Mouse (Mus musculus) intestine, postnatal 0 days (tissue): ENCODE data around the gene Mzf1. TPM values are rescaled to one million over a fixed set of nuclear protein-coding genes. Genes with fewer than 3 reads are reported as not detected.

ENCODE experiments used
- ATAC-seq: fragments of 200-750 bp; cut with Nextera tagmentation; 2 replicates; pipeline ENCODE4 v1.8.0; 2017; ENCODE audit warnings: mild to moderate bottlenecking, moderate TSS enrichment, moderate library complexity
- H3K27ac ChIP-seq: fragments of 300-500 bp; sonication (generic); 2 replicates; pipeline ENCODE4 v1.5.1; 2014; ENCODE audit warnings: mild to moderate bottlenecking, low read depth, low read length, moderate library complexity
- H3K27me3 ChIP-seq: fragments of 300-500 bp; sonication (generic); replicated peaks from 2 replicates; pipeline ENCODE4 v1.6.1; 2014; ENCODE audit warnings: low read length, mixed read lengths; ENCODE audit not compliant: control insufficient read depth, insufficient read depth
- H3K36me3 ChIP-seq: fragments of 300-500 bp; sonication (generic); 2 replicates; pipeline ENCODE4 v1.6.1; 2014; ENCODE audit warnings: mild to moderate bottlenecking, moderate library complexity; ENCODE audit not compliant: control insufficient read depth, insufficient read depth
- H3K4me1 ChIP-seq: fragments of 300-500 bp; sonication (generic); replicated peaks from 2 replicates; pipeline ENCODE4 v1.6.1; 2014; ENCODE audit warnings: antibody characterized with exemption, low read length, mixed read lengths; ENCODE audit not compliant: control insufficient read depth, insufficient read depth
- H3K4me2 ChIP-seq: fragments of 300-500 bp; sonication (generic); replicated peaks from 2 replicates; pipeline ENCODE4 v1.6.1; 2014; ENCODE audit warnings: low read depth, mild to moderate bottlenecking, moderate library complexity
- H3K4me3 ChIP-seq: fragments of 300-500 bp; sonication (generic); 2 replicates; pipeline ENCODE4 v1.5.1; 2014; ENCODE audit warnings: low read depth, low read length
- H3K9ac ChIP-seq: fragments of 300-500 bp; sonication (generic); 2 replicates; pipeline ENCODE4 v1.6.1; 2014; ENCODE audit warnings: mild to moderate bottlenecking, low read depth, low read length
- H3K9me3 ChIP-seq: fragments of 300-500 bp; sonication (generic); 2 replicates; pipeline ENCODE4 v1.6.1; 2016; ENCODE audit warnings: mixed run types; ENCODE audit not compliant: control insufficient read depth
- CTCF ChIP-seq: sonication (generic); IDR thresholded peaks from 2 replicates; pipeline ENCODE4 v1.5.1; 2016; ENCODE audit warnings: low read depth, mild to moderate bottlenecking, control low read depth, antibody characterized with exemption, moderate library complexity
- WGBS: fragments of 180-500 bp; shearing (Covaris S2); extraction: QIAGEN DNeasy Blood & Tissue Kit; methylation state at CpG from one replicate; pipeline ENCODE4 v1.1.7; 2014; 5-methylcytosine and 5-hydroxymethylcytosine counted together
- polyA plus RNA-seq: library from polyadenylated mRNA; unstranded; fragments of >200 nt; fragmentation: Nextera tagmentation; extraction: Ambion mirVana; gene quantifications from 2 replicates; pipeline ENCODE4 v1.2.1, GENCODE M21; 2015

Gene Mzf1
- polyA plus RNA-seq, 1 experiment from 2014 or later: 0.83 TPM

- Histone ChIP-seq H3K36me3 (peaks cover 27% of the 10 kb centered on the region), H3K4me1 (no peaks in the 10 kb centered on the region), H3K27ac (peak within 1 kb of the TSS; percentile 90), H3K9me3 (no peaks in the 10 kb centered on the region), H3K9ac (peak within 1 kb of the TSS; percentile 87), H3K4me3 (peak within 1 kb of the TSS; percentile 85), H3K27me3 (no peaks in the 10 kb centered on the region), H3K4me2 (peak within 1 kb of the TSS; percentile 83)
- no peak for ATAC-seq
- peak; percentile 26; the same call in 1 of the 2 replicates for TF ChIP-seq CTCF
- WGBS: 12% methylated on average over 26 of the region's 26 CpGs
These were observed 44.3 kb downstream of the Mzf1 start, which contains the start of gene Zbtb45 for GRCm38 (mm10) chr7:13010005-13010908. Zbtb45 (minus strand) TSS chr7:13010034.

DNA sequence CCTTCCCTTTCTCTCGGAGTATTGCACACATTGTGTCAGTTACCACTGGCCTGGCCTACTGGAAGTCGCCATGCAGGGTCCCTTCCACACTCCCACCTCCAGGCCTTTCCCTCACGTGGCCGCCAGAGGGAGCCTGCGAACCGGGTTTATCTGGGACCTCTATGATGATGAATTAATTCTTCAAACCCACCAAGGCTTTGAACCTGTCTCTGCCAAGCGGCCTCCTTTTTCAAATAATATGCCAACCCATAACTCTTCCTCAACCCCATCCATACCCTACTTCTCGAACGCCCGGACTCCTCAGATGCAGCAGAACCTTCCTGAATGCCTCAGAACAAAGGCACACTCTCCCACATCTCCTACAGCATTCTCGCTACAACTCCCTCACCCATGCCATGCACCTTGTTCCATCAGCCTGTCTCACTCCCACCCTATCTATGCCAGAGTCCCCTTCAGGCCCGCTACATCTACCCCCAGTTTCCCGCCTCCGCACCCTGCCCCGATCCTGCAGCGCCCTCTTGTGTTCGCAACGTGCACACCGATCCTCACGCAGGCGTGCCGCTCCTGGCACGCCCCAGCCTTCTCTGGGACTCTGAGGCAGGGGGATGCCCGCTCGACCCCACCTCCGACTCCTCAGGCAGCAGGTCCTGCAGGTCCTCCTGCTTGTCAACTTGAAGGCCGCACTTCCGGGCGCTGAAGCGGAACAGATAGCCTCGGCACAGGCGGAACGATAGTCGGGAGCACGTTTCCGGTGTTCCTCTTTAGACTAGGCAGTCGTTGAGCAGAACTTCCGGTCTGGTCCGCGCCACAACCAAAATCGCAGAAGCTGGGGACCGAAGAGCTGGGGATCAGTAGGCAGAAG lies 45.2 kb downstream of the Mzf1 start:
- Histone ChIP-seq H3K36me3 (peaks cover 27% of the 10 kb centered on the region), H3K9ac (peak overlapping the region; percentile 87), H3K9me3 (no peaks in the 10 kb centered on the region), H3K4me1 (no peaks in the 10 kb centered on the region), H3K4me3 (peak overlapping the region; percentile 85), H3K27ac (peak overlapping the region; percentile 90), H3K27me3 (no peaks in the 10 kb centered on the region), H3K4me2 (peak overlapping the region; percentile 83)
- peak; percentile 93 for TF ChIP-seq CTCF
- under 1% methylated on average over 42 of the region's 42 CpGs for WGBS
- peak; percentile 86 for ATAC-seq

GRCm38 (mm10) chr7:13007341-13008092 lies 47.0 kb downstream of the Mzf1 start:
- ATAC-seq: no peak
- Histone ChIP-seq H3K27me3 (no peaks in the 10 kb centered on the region), H3K9ac (no peak overlapping the region), H3K36me3 (peaks cover 27% of the 10 kb centered on the region), H3K4me1 (no peaks in the 10 kb centered on the region), H3K9me3 (no peaks in the 10 kb centered on the region), H3K4me3 (no peak overlapping the region), H3K4me2 (no peak overlapping the region), H3K27ac (no peak overlapping the region)
- WGBS: 68% methylated on average over 57 of the region's 57 CpGs
- TF ChIP-seq CTCF: no peak

DNA sequence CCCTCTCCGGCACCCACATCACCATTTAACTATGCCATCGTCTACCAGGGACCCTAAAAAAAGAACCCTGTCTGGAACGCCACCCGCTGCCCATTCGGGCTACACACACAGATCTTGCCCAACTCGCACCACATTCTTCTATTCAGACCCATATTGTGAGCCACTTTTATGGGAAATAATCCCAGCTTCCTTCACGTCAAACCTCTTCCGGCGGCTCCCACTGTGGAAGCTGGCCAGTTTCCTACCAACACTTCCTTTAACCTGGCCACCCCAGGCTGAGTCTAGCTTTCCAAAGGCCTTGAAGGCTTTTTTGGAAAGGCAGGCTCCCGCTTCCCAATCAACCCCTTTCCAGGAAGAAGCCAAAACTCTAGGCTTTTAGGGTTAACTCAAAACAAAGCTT lies 48.0 kb downstream of the Mzf1 start:
- H3K36me3 ChIP-seq: peaks cover 27% of the 10 kb centered on the region
- no peak for ATAC-seq
- no peaks in the 10 kb centered on the region for H3K27me3 ChIP-seq
- WGBS: 90% methylated on average over 10 of the region's 10 CpGs
- no peak overlapping the region for H3K4me3 ChIP-seq
- no peak overlapping the region for H3K4me2 ChIP-seq
- no peak overlapping the region for H3K27ac ChIP-seq
- H3K9me3 ChIP-seq: no peaks in the 10 kb centered on the region
- no peaks in the 10 kb centered on the region for H3K4me1 ChIP-seq
- no peak overlapping the region for H3K9ac ChIP-seq
- TF ChIP-seq CTCF: no peak

- no peaks in the 10 kb centered on the region for H3K27me3 ChIP-seq
- TF ChIP-seq CTCF: no peak
- no peak overlapping the region for H3K9ac ChIP-seq
- no peak overlapping the region for H3K27ac ChIP-seq
- no peak for ATAC-seq
- no peak overlapping the region for H3K4me3 ChIP-seq
- WGBS: 88% methylated on average over 17 of the region's 17 CpGs
- H3K9me3 ChIP-seq: no peaks in the 10 kb centered on the region
- H3K4me1 ChIP-seq: no peaks in the 10 kb centered on the region
- no peak overlapping the region for H3K4me2 ChIP-seq
- peaks cover 27% of the 10 kb centered on the region for H3K36me3 ChIP-seq
These were observed 48.6 kb downstream of the Mzf1 start for GRCm38 (mm10) chr7:13006011-13006410.
